Mouse (Mus musculus) testis, adult 2 months (tissue): Measurements from ENCODE around the gene Ap1g1. TPM values are rescaled to one million over a fixed set of nuclear protein-coding genes. Genes with fewer than 3 reads are reported as not detected.

ENCODE experiments used
- H3K27ac ChIP-seq: fragments of 200-500 bp; 2 replicates; pipeline ENCODE4 v1.5.1; 2012; ENCODE audit warnings: low read depth, low read length; ENCODE audit not compliant: control insufficient read depth, insufficient read depth
- H3K27me3 ChIP-seq: fragments of 200-500 bp; 2 replicates; pipeline ENCODE4 v1.6.1; 2012; ENCODE audit warnings: mild to moderate bottlenecking, low read length, moderate library complexity; ENCODE audit not compliant: control insufficient read depth, insufficient read depth
- H3K36me3 ChIP-seq: fragments of 200-500 bp; 2 replicates; pipeline ENCODE4 v1.6.1; 2012; ENCODE audit warnings: mild to moderate bottlenecking, low read length; ENCODE audit not compliant: control insufficient read depth, insufficient read depth
- H3K4me1 ChIP-seq: fragments of 200-500 bp; 2 replicates; pipeline ENCODE4 v1.6.1; 2012; ENCODE audit warnings: low read length; ENCODE audit not compliant: control insufficient read depth, insufficient read depth
- H3K4me3 ChIP-seq: fragments of 200-500 bp; 2 replicates; pipeline ENCODE4 v1.5.1; 2012; ENCODE audit warnings: low read depth, mild to moderate bottlenecking, low read length, moderate library complexity, mixed read lengths; ENCODE audit not compliant: control insufficient read depth
- CTCF ChIP-seq: fragments of 200-500 bp; IDR thresholded peaks from 2 replicates; pipeline ENCODE4 v1.5.1; 2012; ENCODE audit warnings: low read depth, mild to moderate bottlenecking, inconsistent platforms, low read length, moderate library complexity; ENCODE audit not compliant: control insufficient read depth, insufficient read depth, insufficient replicate concordance
- POLR2A ChIP-seq: fragments of 200-500 bp; IDR thresholded peaks from 2 replicates; pipeline ENCODE4 v1.6.1; 2012; ENCODE audit warnings: low read depth, mild to moderate bottlenecking, inconsistent platforms, low read length, moderate library complexity; ENCODE audit not compliant: control insufficient read depth
- polyA plus RNA-seq: library from polyadenylated mRNA; depleted of rRNA; stranded (reverse); fragments of >200 nt; gene quantifications from 2 replicates; pipeline ENCODE4 v1.2.3, GENCODE M21; 2012

Gene Ap1g1
- polyA plus RNA-seq, 1 experiment: 19.3 TPM

DNA sequence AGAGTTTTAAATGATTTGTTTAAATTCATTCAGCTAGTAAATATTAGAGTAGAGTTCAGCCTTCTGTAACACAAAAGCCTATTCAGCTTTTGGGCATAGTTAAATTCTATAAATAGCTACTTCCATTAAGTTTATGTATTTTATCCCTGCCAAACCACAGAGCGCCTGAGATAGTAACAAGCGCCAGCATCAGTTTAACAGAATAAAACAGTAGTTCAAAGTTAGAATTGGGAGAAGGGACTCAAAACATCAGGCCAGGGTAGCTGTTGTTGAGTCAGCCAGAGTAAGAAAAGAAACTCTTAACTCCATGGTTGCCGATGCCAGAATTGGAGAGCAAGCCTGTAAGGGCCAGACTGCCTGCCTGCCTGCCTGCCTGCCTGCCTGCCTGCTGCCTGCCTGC is 28.2 kb downstream of the Ap1g1 start:
- Histone ChIP-seq H3K27ac (no peak overlapping the region), H3K36me3 (no peaks in the 10 kb centered on the region), H3K4me1 (no peaks in the 10 kb centered on the region), H3K4me3 (no peak overlapping the region), H3K27me3 (no peaks in the 10 kb centered on the region)
- TF ChIP-seq CTCF (no peak), POLR2A (no peak)

DNA sequence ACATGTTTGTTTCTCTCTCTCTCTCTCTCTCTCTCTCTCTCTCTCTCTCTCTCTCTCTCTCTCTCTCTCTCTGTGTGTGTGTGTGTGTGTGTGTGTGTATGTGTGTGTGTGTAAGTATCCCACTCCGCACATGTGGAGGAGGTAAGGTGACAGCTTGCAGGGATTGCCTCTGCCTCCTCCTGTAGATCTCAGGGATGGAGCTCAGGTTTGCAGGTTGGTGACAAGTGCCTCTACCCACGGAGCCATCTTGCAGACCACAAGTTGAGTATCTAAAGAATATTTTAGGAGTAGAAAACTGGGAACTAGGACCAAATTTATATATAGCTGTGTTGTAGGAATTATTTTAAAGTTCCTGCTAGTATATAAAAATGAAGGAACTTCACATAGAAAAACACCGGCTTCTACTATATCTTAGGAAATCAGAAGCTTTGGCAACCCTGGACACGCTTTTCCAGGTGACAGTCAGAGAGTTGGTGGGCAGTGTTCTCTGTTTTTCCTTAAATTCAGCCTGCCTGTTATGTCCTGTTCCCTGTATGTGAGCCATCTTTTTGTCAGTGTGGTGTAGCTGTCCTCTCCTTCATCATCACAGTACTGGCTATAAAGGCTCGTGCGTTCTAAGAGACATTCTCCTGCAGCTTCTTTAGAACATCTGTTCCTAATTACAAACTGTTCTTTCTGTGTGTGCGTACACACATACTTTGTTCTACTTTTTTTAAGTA is 29.2 kb downstream of the Ap1g1 start:
- TF ChIP-seq CTCF (no peak), POLR2A (no peak)
- no peak overlapping the region for H3K4me3 ChIP-seq

DNA sequence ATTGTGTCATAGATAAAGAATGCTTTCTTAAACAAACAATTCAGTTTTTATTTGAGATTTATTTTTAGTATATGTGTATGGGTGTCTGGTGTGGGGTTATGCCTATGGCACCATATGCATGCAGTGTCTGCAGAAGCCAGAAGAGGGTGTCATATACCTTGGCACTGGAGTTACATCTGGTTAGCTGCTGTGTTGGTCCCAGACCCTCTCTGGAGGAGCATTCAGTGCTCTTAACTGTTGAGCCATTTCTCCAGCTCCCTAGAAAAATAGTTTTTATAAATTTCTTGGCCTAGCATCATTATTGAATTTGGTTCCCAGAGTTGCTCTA is 29.7 kb downstream of the Ap1g1 start:
- TF ChIP-seq POLR2A (no peak), CTCF (no peak)

More for the DNA sequence above, 29.2 kb downstream of the Ap1g1 start:
- no peaks in the 10 kb centered on the region for H3K36me3 ChIP-seq
- no peak overlapping the region; the same call in 1 of the 2 replicates for H3K27ac ChIP-seq
- H3K27me3 ChIP-seq: no peaks in the 10 kb centered on the region
- H3K4me1 ChIP-seq: no peaks in the 10 kb centered on the region

DNA sequence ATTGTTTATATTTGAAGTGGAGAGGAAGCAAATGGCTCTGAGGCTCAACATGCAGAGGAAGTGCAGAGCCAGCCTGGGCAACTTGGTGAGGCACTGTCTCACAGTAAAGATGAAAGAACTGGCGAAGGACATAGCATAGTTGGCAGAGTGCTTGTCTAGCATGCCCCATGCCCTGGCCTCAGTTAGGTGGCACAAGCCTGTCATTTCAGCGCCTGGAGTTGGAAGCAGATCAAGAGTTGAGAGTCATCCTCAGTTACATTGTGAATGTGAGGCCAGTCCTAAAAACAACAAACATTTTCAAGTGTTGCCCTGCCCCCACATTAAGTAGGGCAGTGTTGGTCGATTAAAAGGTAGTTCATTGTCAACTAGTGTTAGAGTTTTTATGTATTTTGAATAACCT is 32.1 kb downstream of the Ap1g1 start:
- no peaks in the 10 kb centered on the region for H3K36me3 ChIP-seq
- H3K4me1 ChIP-seq: no peaks in the 10 kb centered on the region
- H3K27me3 ChIP-seq: no peaks in the 10 kb centered on the region
- no peak overlapping the region for H3K4me3 ChIP-seq
- TF ChIP-seq POLR2A: no peak
- TF ChIP-seq CTCF: no peak
- H3K27ac ChIP-seq: no peak overlapping the region

More for the DNA sequence above, 29.7 kb downstream of the Ap1g1 start:
- H3K4me1 ChIP-seq: no peaks in the 10 kb centered on the region
- H3K27me3 ChIP-seq: no peaks in the 10 kb centered on the region
- no peak overlapping the region for H3K27ac ChIP-seq
- no peak overlapping the region for H3K4me3 ChIP-seq
- H3K36me3 ChIP-seq: no peaks in the 10 kb centered on the region

DNA sequence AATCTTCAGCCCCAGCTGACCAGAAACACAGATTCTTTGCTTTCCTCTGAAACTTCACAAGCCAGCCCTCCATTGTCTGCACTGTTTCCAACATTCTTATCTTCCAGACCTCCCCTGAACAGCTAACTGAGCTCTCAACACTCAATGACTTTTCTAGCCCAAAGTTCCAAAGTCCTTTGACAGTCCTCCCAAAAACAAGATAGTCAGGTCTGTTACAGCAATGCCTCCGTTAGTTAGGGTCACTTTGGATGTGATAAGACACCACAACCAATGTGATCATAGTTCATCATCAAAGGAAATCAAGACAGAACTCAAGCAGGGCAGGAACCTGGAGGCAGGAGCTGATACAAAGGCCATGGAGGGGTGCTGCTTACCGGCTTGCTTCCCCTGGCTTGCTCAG is 36.9 kb downstream of the Ap1g1 start:
- Histone ChIP-seq H3K4me3 (no peak overlapping the region), H3K27ac (no peak overlapping the region), H3K36me3 (no peaks in the 10 kb centered on the region; the same call in none of the 2 replicates), H3K4me1 (no peaks in the 10 kb centered on the region), H3K27me3 (no peaks in the 10 kb centered on the region)
- TF ChIP-seq POLR2A (no peak), CTCF (no peak)

DNA sequence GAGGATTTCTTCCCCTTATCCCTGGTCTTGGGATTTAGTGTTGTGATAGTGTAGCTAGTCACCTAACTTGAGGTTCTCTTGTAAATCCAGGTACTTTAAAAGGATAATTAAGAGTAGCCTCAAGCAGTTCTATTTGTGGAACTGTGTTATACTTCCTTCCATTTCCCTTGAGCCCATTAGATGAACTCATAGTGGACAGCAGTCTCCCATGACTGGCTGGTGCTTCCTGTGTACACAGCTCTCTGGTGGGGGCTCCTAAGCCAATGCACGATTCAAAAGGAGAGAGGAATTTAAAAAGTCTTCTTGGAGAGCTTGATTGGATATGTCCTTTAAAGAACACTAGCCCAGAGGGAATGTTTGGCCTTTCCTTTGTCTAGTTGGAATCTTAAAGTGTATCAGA is 39.6 kb downstream of the Ap1g1 start:
- Histone ChIP-seq H3K27ac (no peak overlapping the region; the same call in 1 of the 2 replicates), H3K4me1 (no peaks in the 10 kb centered on the region), H3K27me3 (no peaks in the 10 kb centered on the region), H3K4me3 (no peak overlapping the region), H3K36me3 (no peaks in the 10 kb centered on the region; the same call in none of the 2 replicates)
- no peak for TF ChIP-seq CTCF
- TF ChIP-seq POLR2A: no peak

DNA sequence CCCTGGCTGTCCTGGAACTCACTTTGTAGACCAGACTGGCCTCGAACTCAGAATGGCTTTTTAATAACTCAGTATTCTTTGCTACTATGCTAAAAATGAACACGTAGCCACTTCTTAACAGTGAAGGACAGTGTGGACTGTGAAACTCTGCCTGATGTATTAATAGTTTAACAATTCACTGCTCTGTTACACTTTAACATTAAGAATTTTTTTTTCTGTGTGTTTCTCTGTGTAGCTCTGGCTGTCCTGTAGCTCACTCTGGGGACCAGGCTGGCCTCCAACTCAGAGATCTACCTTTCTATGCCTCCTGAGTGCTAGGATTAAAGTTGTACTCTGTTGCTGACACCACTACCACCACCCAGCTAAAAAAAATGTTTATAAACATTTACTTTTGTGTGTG is 45.2 kb downstream of the Ap1g1 start:
- H3K36me3 ChIP-seq: no peaks in the 10 kb centered on the region; the same call in none of the 2 replicates
- H3K27ac ChIP-seq: no peak overlapping the region
- no peak overlapping the region for H3K4me3 ChIP-seq
- no peaks in the 10 kb centered on the region for H3K27me3 ChIP-seq
- TF ChIP-seq CTCF (no peak), POLR2A (no peak)
- no peaks in the 10 kb centered on the region for H3K4me1 ChIP-seq

DNA sequence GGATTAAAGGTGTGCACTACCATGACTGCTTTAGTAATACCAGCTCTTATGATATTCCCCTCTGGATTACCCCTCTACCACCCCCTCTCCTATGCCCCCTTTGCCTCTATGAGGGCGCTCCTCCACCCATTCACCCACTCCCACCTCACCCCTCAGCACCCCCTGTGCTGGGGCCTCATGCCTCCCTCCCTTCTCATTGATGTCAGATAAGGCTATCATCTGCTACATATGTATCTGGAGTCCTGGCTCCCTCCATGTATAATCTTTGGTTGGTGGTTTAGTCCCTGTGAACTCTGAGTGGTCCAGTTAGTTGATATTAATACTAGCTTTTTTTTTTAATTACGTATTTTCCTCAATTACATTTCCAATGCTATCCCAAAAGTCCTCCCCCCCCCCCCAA is 61.5 kb downstream of the Ap1g1 start:
- Histone ChIP-seq H3K4me3 (no peak overlapping the region), H3K36me3 (peaks cover 2% of the 10 kb centered on the region), H3K27ac (no peak overlapping the region), H3K4me1 (no peaks in the 10 kb centered on the region), H3K27me3 (no peaks in the 10 kb centered on the region)
- TF ChIP-seq CTCF (no peak), POLR2A (no peak)
